Mouse (Mus musculus) embryonic fibroblast, embryonic 13.5 days (primary cell): Measurements from ENCODE around the gene Nfu1. TPM values are rescaled to one million over a fixed set of nuclear protein-coding genes. Genes with fewer than 3 reads are reported as not detected.

Source experiments
- H3K27ac ChIP-seq: 2 replicates; pipeline ENCODE4 v1.5.1; 2012; ENCODE audit warnings: low read length, control low read depth, inconsistent platforms; ENCODE audit not compliant: insufficient read depth
- H3K4me1 ChIP-seq: 2 replicates; pipeline ENCODE4 v1.6.1; 2011; ENCODE audit warnings: low read length; ENCODE audit not compliant: control insufficient read depth, insufficient read depth
- H3K4me3 ChIP-seq: 2 replicates; pipeline ENCODE4 v1.5.1; 2011; ENCODE audit warnings: mild to moderate bottlenecking, control low read depth, low read length; ENCODE audit not compliant: insufficient read depth
- CTCF ChIP-seq: IDR thresholded peaks from 2 replicates; pipeline ENCODE4 v1.5.1; 2011; ENCODE audit warnings: mild to moderate bottlenecking, control low read depth, low read length, moderate library complexity, borderline replicate concordance; ENCODE audit not compliant: insufficient read depth
- POLR2A ChIP-seq: IDR thresholded peaks from 2 replicates; pipeline ENCODE4 v1.6.1; 2011; ENCODE audit warnings: low read depth, mild to moderate bottlenecking, control low read depth, low read length, moderate library complexity
- polyA plus RNA-seq: library from polyadenylated mRNA; stranded (reverse); fragments of >200 nt; gene quantifications from 2 replicates; pipeline ENCODE4 v1.2.4, GENCODE M21; 2011; ENCODE audit warnings: low read depth; ENCODE audit not compliant: missing spikeins, insufficient read length

Gene Nfu1
- 86.6 and 98.7 TPM in 2 replicates for polyA plus RNA-seq

DNA sequence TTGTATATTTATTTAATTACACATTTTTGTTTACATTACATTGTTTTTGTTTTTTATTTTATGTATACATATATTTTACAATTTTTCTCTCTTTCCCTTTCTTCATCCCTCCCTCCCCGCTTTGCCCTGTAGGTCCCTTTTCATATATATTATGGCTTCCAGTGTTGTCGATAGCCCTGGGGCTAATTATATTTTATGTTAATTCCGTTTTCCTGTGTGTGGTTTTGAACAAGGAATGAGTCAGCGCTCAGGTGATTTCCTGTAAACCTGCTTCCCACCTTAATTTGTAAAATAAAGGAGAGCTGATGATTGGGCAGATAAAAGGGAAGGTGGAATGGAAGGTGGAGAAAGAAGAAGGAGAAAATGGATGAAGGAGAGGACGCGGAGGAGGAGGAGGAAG, at the start of gene Nfu1:
TSS of gene Nfu1 (plus strand) at position 350 of the 400 bp plus-strand sequence.
- no peak for TF ChIP-seq CTCF
- H3K4me3 ChIP-seq, result peak within 1 kb of the TSS; percentile 94

DNA sequence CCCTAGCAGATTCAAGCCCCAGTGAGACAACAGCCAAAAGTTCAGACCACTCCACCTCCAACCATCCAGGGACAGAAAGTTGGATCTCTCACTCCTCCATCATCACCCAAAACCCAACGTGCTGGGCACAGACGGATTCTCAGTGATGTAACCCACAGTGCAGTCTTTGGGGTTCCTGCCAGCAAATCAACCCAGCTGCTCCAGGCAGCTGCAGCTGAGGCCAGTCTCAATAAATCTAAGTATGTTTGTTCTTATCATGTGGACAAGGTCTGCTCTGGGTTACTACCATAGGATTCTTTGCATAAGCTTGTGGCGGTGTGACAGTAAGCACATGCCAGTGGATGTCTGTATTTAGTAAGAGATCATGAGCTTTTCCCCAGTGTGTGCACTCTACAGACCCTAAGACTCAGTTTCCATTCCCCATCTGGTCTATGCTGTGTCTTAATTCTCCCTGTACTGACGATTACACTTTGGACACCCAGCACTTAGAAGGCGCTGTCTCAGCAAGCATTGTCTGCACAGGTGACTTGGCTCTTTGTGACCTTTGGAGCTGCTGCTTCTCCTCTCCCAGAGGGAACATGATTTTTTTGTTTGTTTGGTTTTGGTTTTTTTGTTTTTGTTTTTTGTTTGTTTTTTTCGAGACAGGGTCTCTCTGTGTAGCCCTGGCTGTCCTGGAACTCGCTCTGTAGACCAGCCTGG, 44.9 kb upstream of the Nfu1 start:
- Histone ChIP-seq H3K4me3 (no peak overlapping the region), H3K4me1 (no peaks in the 10 kb centered on the region), H3K27ac (no peak overlapping the region)
- TF ChIP-seq CTCF (no peak), POLR2A (no peak)

More for the DNA sequence above, at the start of gene Nfu1:
- peaks cover 11% of the 10 kb centered on the region for H3K4me1 ChIP-seq
- peak within 1 kb of the TSS; percentile 38 for H3K27ac ChIP-seq

DNA sequence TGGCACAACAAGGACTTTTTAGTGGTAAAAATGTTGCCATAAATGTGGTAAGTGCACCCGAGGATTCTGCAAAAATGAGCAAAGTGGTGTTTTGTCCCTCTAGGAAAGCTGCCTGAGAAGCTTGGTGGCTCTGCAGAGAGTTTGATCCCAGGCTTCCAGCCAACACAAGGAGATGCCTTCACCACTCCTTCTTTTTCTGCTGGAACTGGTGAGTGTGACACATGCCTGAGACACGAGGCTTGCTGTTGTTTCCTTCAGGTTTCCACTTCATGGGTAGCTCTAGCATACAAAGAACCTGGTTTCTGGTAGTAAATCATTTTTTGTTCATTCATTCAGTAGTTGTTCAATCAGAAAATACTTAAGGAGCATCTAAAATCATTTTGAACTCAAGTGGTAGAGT, 41.9 kb upstream of the Nfu1 start:
- TF ChIP-seq CTCF (no peak), POLR2A (no peak)
- H3K4me1 ChIP-seq, result no peaks in the 10 kb centered on the region
- no peak overlapping the region for H3K27ac ChIP-seq
- no peak overlapping the region for H3K4me3 ChIP-seq

DNA sequence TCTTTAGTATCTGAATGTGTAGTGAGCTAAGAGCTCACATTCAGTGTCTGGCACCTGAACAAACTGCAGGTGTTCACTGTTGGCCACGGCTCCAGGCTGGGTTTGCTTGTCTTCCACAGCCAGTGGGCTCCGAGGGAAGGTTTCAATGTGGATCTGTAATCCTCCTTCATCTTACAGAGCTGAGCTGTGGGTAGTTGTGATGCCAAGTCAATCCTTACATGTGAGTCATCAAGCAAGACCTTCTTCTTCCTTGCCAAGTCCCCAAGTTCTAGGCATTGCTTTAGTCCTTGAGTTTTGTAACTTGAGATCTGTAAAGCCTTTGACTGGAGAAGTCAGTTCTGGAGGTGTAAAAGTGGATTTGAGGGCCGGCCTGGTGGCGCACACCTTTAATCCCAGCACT, 35.1 kb upstream of the Nfu1 start:
- Histone ChIP-seq H3K27ac (no peak overlapping the region), H3K4me3 (no peak overlapping the region), H3K4me1 (no peaks in the 10 kb centered on the region; the same call in 1 of the 2 replicates)
- TF ChIP-seq POLR2A, result no peak
- TF ChIP-seq CTCF, result no peak

DNA sequence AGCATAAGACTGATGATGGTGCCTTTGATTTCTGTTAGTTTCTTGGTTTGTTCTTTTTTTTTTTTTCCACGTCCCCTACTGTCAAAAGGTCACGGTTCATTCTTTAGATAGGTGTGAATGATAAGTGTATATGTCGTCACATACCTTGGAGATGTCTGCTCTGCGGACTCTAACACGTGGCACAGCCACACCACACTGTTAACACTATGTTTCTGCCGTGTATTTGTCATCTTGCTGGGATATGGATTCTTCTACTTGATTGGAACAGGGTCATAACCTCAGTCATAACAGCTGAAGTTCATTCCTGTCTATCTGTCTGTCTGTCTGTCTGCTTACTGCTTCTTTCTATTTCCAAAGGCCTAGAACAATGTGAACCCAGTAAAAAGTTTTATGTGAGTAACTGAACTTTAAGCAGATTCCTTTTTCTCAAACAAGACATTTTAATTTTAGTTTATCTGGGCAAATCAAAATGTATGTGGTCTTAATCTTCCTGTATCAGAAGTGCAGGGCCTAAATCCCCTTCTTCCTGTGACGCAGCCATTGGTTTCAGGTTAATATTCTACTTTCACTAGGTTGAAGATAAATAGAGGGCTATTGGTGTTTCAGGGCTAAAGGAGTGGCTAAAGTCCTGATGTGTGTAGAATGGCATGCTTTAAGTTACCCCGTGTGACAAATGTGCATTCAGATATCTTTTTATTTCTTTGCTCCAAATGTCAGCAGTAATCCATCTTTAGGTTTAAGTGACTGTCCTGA, 30.7 kb upstream of the Nfu1 start:
- no peak for TF ChIP-seq POLR2A
- no peak for TF ChIP-seq CTCF
- H3K4me3 ChIP-seq, result no peak overlapping the region
- H3K4me1 ChIP-seq, result no peaks in the 10 kb centered on the region
- H3K27ac ChIP-seq, result no peak overlapping the region

DNA sequence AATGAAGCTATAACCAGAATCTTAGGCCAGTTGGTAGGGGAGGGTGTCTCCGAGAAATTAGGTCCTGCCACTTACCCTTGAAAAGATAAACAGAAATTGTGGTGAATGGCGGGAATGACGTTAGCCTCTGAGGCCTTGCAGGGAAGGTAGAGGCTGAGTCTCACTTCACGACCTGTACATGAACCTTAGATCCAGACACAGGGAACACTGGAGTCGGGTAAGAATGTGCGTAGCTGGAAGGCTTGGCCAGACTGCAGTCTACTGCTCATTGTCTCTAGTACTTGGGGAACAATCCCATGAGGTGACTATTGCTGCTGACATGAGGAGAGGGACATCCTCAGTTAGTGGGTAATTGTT, 30.1 kb upstream of the Nfu1 start:
- TF ChIP-seq POLR2A, result no peak
- no peak for TF ChIP-seq CTCF
- Histone ChIP-seq H3K4me3 (no peak overlapping the region), H3K27ac (no peak overlapping the region), H3K4me1 (no peaks in the 10 kb centered on the region)

DNA sequence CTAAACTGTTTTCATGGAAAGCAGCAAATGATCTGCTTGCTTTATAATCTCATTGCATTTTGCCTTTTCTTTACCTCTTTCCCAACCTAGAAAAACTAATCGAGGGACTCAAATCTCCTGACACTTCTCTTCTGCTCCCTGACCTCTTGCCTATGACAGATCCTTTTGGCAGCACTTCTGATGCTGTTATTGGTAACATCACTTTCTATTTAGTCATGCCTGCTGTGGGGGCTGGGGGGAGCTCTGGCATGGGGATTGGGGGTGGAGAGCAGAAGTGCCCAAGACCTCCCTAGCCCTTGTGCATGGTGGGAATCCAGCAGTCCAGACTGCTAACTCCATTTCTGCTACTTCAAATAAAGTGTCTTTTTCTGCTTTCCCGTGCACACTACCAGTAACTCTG, 27.8 kb upstream of the Nfu1 start:
- TF ChIP-seq CTCF (no peak), POLR2A (no peak)
- no peak overlapping the region for H3K27ac ChIP-seq
- no peak overlapping the region for H3K4me3 ChIP-seq
- no peaks in the 10 kb centered on the region for H3K4me1 ChIP-seq

DNA sequence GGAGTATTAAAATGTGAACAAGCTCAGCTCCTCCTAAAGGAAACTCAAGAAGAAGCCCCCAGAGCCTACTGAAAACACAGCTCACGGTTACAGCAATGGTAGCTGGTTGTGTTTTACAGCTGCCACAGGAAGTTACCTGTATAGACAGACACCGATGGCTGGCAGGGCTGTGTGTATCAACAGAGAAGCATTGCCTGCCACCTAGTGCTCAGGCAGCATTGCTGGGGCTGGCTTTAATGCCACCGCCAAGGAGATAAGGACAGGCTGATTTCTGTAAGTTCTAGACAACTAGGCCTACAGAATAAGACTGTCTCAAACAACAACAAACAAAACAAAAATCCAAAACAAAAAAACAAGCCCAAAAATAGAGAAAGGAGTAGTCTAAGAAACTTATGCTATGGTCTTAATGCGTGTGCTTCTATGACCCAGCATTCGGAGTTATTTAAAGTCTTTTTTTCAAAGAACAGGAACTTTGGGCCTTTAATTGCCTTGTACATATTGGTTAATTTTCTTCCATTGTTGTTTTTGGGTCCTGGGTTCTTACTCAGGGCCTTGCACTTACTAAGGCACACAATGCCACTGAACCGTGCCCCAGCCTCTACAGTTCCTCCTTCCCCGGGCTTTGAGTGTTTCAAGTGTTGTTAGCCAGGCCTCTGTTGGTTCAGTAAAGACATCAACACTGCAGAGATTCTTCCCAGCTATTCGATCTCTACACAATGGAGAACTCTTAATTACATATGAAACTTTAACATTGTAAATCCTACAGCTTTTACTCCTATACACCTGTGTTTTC, 23.5 kb upstream of the Nfu1 start:
- no peak overlapping the region for H3K4me3 ChIP-seq
- no peak overlapping the region for H3K27ac ChIP-seq
- TF ChIP-seq POLR2A (no peak), CTCF (no peak)
- no peaks in the 10 kb centered on the region for H3K4me1 ChIP-seq

DNA sequence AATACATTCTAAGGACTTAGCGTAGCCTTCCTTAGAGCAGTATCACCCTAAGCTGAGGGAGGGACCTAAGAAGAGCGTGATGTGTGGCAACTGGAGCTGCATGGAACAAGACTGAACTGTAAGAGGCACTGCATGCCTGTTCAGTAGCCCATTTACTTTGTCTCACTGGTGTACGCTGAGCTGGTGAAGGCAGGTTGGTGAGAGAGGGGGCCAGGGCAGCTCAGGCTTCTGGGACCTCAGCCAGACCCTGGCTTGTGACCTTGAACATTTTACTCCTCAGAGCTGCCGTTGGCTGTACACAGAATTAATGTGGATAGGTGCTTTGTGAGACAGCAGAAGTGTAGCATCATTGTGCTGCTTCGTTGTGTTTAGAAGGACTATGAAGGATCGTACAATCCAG, 19.5 kb upstream of the Nfu1 start:
- Histone ChIP-seq H3K27ac (no peak overlapping the region), H3K4me3 (no peak overlapping the region)
- no peak for TF ChIP-seq POLR2A
- no peak for TF ChIP-seq CTCF

More for the DNA sequence above, 19.5 kb upstream of the Nfu1 start:
- no peaks in the 10 kb centered on the region for H3K4me1 ChIP-seq
